Mouse (Mus musculus) embryonic facial prominence, embryonic 15.5 days (tissue): ENCODE measurements at regions not wholly inside any gene's neighbourhood (a gene's known extent, or its start where the extent isn't known, plus 50 kb on each side); places are given as distances from the start of the nearest gene placed in this dataset.
"Not testable (repeated sequence)": the region's sequence is repeated elsewhere in the genome, so short reads cannot be mapped to it uniquely, and the experiment has no call there.

Experiments
- ATAC-seq: fragments of 200-750 bp; cut with Nextera tagmentation; 2 replicates; pipeline ENCODE4 v1.8.0; 2017; ENCODE audit warnings: low read depth, moderate TSS enrichment; ENCODE audit not compliant: insufficient number of reproducible peaks, low FRiP score, low TSS enrichment
- H3K27ac ChIP-seq: fragments of 300-500 bp; sonication (generic); replicated peaks from 2 replicates; pipeline ENCODE4 v1.5.1; 2015; ENCODE audit warnings: mild to moderate bottlenecking, inconsistent platforms
- H3K27me3 ChIP-seq: fragments of 300-500 bp; sonication (generic); 2 replicates; pipeline ENCODE4 v1.6.1; 2015; ENCODE audit warnings: inconsistent platforms
- H3K36me3 ChIP-seq: fragments of 300-500 bp; sonication (generic); 2 replicates; pipeline ENCODE4 v1.6.1; 2015; ENCODE audit warnings: mild to moderate bottlenecking, inconsistent platforms
- H3K4me1 ChIP-seq: fragments of 300-500 bp; sonication (generic); 2 replicates; pipeline ENCODE4 v1.6.1; 2015; ENCODE audit warnings: inconsistent platforms
- H3K4me2 ChIP-seq: fragments of 300-500 bp; sonication (generic); replicated peaks from 2 replicates; pipeline ENCODE4 v1.6.1; 2015; ENCODE audit warnings: mild to moderate bottlenecking, inconsistent platforms
- H3K4me3 ChIP-seq: fragments of 300-500 bp; sonication (generic); replicated peaks from 2 replicates; pipeline ENCODE4 v1.5.1; 2015; ENCODE audit warnings: mild to moderate bottlenecking, inconsistent platforms
- H3K9ac ChIP-seq: fragments of 300-500 bp; sonication (generic); 2 replicates; pipeline ENCODE4 v1.6.1; 2015; ENCODE audit warnings: inconsistent platforms
- H3K9me3 ChIP-seq: fragments of 300-500 bp; sonication (generic); replicated peaks from 2 replicates; pipeline ENCODE4 v1.6.1; 2016; ENCODE audit warnings: inconsistent platforms
- WGBS: fragments of 180-500 bp; shearing (Covaris S2); methylation state at CpG from one replicate; pipeline ENCODE4 v1.1.7; 2015; 5-methylcytosine and 5-hydroxymethylcytosine counted together

DNA sequence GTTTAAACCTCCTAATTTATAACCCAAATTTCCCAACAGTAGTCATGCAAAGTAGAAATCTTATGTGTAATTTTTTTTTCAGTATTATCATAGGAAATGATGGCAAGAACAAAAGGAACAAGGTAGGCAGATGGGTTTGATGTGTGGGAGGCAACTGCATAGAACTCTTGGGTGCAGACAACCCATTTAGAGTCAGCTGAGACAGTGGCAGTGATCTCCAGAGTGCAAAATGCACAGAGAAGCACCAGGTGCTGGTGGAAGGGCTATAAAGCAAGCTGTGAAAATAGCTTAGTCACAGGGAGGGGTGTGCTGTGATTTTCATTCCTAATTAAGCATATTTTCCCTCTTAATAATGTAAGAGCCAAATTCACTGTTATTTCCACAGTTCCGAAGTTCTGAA lies 130.5 kb downstream of the Car2 start:
- no peak for ATAC-seq
- Histone ChIP-seq H3K27me3 (no peaks in the 10 kb centered on the region), H3K4me3 (no peak overlapping the region), H3K27ac (no peak overlapping the region), H3K4me2 (no peak overlapping the region), H3K9ac (no peak overlapping the region), H3K9me3 (no peaks in the 10 kb centered on the region), H3K4me1 (no peaks in the 10 kb centered on the region), H3K36me3 (no peaks in the 10 kb centered on the region)
- 77% methylated on average over 1 of the region's 1 CpGs for WGBS

DNA sequence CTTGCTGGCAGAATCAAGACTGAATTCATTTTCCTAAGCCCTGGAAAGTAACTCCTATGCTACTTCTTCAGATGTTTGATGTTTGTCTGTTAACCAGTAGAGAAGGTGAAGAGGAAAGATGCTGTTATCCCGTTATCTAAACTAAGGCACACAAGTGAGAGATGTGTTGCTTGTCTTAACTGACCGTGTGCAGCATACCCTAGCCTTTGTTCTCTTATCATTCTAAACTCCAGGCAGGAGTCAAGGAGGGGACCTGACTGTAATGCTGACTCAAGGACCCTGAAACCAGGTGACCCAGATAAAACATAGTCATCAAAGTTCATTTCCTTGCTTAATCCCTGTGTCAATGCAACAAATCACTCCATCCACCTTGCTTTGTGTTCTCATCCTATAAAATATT lies 136.7 kb downstream of the Car2 start:
- no peaks in the 10 kb centered on the region for H3K27me3 ChIP-seq
- no peak for ATAC-seq
- WGBS, result 76% methylated on average over 2 of the region's 2 CpGs

GRCm38 (mm10) chr3:15040866-15041528 lies 154.9 kb downstream of the Car2 start:
- ATAC-seq, result no peak
- no peaks in the 10 kb centered on the region for H3K27me3 ChIP-seq
- no peaks in the 10 kb centered on the region for H3K36me3 ChIP-seq
- H3K4me3 ChIP-seq, result no peak overlapping the region
- H3K27ac ChIP-seq, result no peak overlapping the region
- WGBS, result 47% methylated on average over 7 of the region's 7 CpGs
- H3K9ac ChIP-seq, result no peak overlapping the region
- H3K4me2 ChIP-seq, result no peak overlapping the region
- H3K4me1 ChIP-seq, result no peaks in the 10 kb centered on the region
- no peaks in the 10 kb centered on the region for H3K9me3 ChIP-seq

More for the DNA sequence above, 136.7 kb downstream of the Car2 start:
- no peak overlapping the region for H3K4me2 ChIP-seq
- no peak overlapping the region for H3K27ac ChIP-seq
- no peak overlapping the region for H3K4me3 ChIP-seq
- no peak overlapping the region for H3K9ac ChIP-seq
- no peaks in the 10 kb centered on the region for H3K9me3 ChIP-seq
- no peaks in the 10 kb centered on the region for H3K4me1 ChIP-seq
- no peaks in the 10 kb centered on the region for H3K36me3 ChIP-seq

- ATAC-seq, result no peak
- no peak overlapping the region for H3K27ac ChIP-seq
- no peak overlapping the region for H3K4me3 ChIP-seq
- H3K4me2 ChIP-seq, result no peak overlapping the region
- H3K27me3 ChIP-seq, result no peaks in the 10 kb centered on the region
- no peak overlapping the region for H3K9ac ChIP-seq
- H3K4me1 ChIP-seq, result no peaks in the 10 kb centered on the region
- WGBS, result 66% methylated on average over 3 of the region's 3 CpGs
- H3K9me3 ChIP-seq, result 0 out of 2 replicates have a peak, but pooled peaks cover 4% of the 10 kb centered on the region
- no peaks in the 10 kb centered on the region for H3K36me3 ChIP-seq
Measured at GRCm38 (mm10) chr3:15053968-15054367, 167.9 kb downstream of the Car2 start.

GRCm38 (mm10) chr3:15055516-15056256 lies 169.6 kb downstream of the Car2 start:
- not testable (repeated sequence) for H3K4me2 ChIP-seq, H3K36me3 ChIP-seq, H3K4me1 ChIP-seq, H3K4me3 ChIP-seq, H3K27me3 ChIP-seq, H3K27ac ChIP-seq, ATAC-seq, H3K9me3 ChIP-seq, H3K9ac ChIP-seq
- 93% methylated on average over 8 of the region's 8 CpGs for WGBS

- H3K9ac ChIP-seq, H3K4me2 ChIP-seq, ATAC-seq, H3K27ac ChIP-seq, H3K9me3 ChIP-seq, H3K4me1 ChIP-seq, H3K27me3 ChIP-seq, H3K36me3 ChIP-seq, H3K4me3 ChIP-seq: not testable (repeated sequence)
- WGBS, result 86% methylated on average over 5 of the region's 5 CpGs
Measured at GRCm38 (mm10) chr3:15056788-15057585, 170.9 kb downstream of the Car2 start.

DNA sequence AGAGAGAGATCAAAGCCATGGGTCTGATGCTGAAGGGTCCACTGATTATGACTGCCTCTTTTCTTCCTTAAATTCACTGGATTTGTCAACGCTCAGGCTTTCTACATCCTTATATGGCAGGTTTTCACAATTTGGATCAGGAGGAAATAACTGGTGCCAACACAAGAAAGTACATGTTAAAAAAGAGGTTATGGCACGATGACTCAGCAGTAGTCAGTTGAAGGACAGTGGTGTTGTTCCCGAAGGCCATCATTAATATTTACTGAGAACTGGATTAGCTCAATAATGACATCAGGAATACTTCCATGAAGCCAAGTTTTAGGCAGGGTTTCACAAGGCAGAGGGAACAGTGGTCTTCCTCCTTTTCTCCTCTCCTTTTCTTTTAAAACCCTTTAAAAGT lies 179.6 kb downstream of the Car2 start:
- ATAC-seq, result no peak
- 82% methylated on average over 3 of the region's 3 CpGs for WGBS
- no peaks in the 10 kb centered on the region for H3K9me3 ChIP-seq
- H3K9ac ChIP-seq, result no peak overlapping the region
- H3K36me3 ChIP-seq, result no peaks in the 10 kb centered on the region
- H3K27me3 ChIP-seq, result no peaks in the 10 kb centered on the region
- no peak overlapping the region for H3K4me2 ChIP-seq
- H3K4me1 ChIP-seq, result no peaks in the 10 kb centered on the region
- H3K27ac ChIP-seq, result no peak overlapping the region
- H3K4me3 ChIP-seq, result no peak overlapping the region

- Histone ChIP-seq H3K27me3 (no peaks in the 10 kb centered on the region), H3K27ac (no peak overlapping the region), H3K9ac (no peak overlapping the region), H3K36me3 (no peaks in the 10 kb centered on the region), H3K4me1 (no peaks in the 10 kb centered on the region), H3K4me2 (no peak overlapping the region), H3K4me3 (no peak overlapping the region), H3K9me3 (no peaks in the 10 kb centered on the region)
- no peak for ATAC-seq
- WGBS, result 77% methylated on average over 3 of the region's 3 CpGs
Measured at GRCm38 (mm10) chr3:15068256-15068655, 182.2 kb downstream of the Car2 start.

- Histone ChIP-seq H3K36me3 (no peaks in the 10 kb centered on the region), H3K4me1 (no peaks in the 10 kb centered on the region), H3K27me3 (no peaks in the 10 kb centered on the region), H3K27ac (no peak overlapping the region), H3K9ac (no peak overlapping the region), H3K9me3 (no peaks in the 10 kb centered on the region), H3K4me2 (no peak overlapping the region), H3K4me3 (no peak overlapping the region)
- ATAC-seq, result no peak
- 68% methylated on average over 6 of the region's 6 CpGs for WGBS
Measured at GRCm38 (mm10) chr3:15071030-15071883, 185.2 kb downstream of the Car2 start.

DNA sequence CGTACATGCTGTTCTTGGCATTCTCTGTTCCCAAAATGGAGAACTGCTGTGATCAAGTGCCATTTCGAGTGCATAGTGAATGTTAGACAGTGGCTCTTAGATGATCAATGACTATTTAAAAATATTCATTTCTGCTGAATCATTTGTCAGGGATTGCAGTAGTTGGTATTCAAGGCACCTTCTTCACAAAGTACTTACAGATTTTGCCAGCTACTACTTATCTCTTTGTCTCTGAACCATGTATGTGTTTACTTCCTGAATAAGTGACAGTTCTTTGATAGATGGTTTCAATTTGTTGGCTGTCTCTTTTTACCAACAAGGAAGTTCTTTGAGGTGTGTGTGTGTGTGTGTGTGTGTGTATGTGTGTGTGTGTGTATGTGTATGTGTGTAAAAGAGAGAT lies 187.3 kb downstream of the Car2 start:
- ATAC-seq, result no peak
- WGBS, result 75% methylated on average over 2 of the region's 2 CpGs

DNA sequence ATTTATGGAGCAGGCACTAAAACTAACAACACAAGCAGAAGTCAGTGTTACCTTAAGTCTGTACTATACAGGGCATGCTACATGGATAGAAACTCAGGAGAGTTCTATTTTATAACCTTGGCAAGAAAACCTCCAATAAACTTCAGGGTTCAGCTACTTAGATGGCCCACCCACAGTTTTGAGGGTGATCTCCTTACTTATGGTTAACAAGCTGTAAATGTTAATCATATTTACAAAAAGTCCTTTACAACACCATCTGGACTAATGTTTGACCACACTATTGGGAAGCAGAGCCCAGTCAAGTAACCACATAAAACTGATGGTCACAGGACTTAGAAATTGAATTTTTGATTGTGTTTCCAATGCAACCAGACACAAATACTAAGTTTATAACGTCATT lies 187.8 kb downstream of the Car2 start:
- H3K9me3 ChIP-seq, result no peaks in the 10 kb centered on the region
- no peak for ATAC-seq
- no peak overlapping the region for H3K4me2 ChIP-seq
- no peaks in the 10 kb centered on the region for H3K4me1 ChIP-seq
- 46% methylated on average over 1 of the region's 1 CpGs for WGBS
- no peak overlapping the region for H3K4me3 ChIP-seq
- H3K36me3 ChIP-seq, result no peaks in the 10 kb centered on the region
- no peak overlapping the region for H3K27ac ChIP-seq
- no peak overlapping the region for H3K9ac ChIP-seq
- no peaks in the 10 kb centered on the region for H3K27me3 ChIP-seq

More for the DNA sequence above, 187.3 kb downstream of the Car2 start:
- H3K36me3 ChIP-seq, result no peaks in the 10 kb centered on the region
- no peaks in the 10 kb centered on the region for H3K9me3 ChIP-seq
- H3K4me3 ChIP-seq, result no peak overlapping the region
- no peak overlapping the region for H3K9ac ChIP-seq
- no peak overlapping the region for H3K4me2 ChIP-seq
- no peaks in the 10 kb centered on the region for H3K4me1 ChIP-seq
- no peak overlapping the region for H3K27ac ChIP-seq
- H3K27me3 ChIP-seq, result no peaks in the 10 kb centered on the region
